Comparison of ENCODE assay signal across 26 mouse cellular contexts in genomic region chr12:101978588-101978987, GRCm38 (mm10). TPM values are rescaled to one million over a fixed set of nuclear protein-coding genes. Genes with fewer than 3 reads are reported as not detected.
DNase-seq lines count a peak whose midpoint lies in the region; ATAC-seq and TF ChIP-seq lines count a peak whose summit lies in the region.
"Had no signal": no experiment of that assay in that cellular context is flagged by ENCODE, and none has a peak within 500 bp of the region (broad histone marks: within the 10 kb centered on the region; RNA-seq: fewer than 3 reads in every experiment).

No protein-coding gene starts in this region.

- peaks cover 35% of the 10 kb centered on the region for H3K36me3 ChIP-seq in megakaryocyte, embryonic 14.5 days (replicated peaks; ENCODE audit: low read length)
- peaks cover 11% of the 10 kb centered on the region for H3K36me3 ChIP-seq in liver, postnatal 0 days (replicated peaks; ENCODE audit: insufficient read depth, low read length)
- H3K36me3 ChIP-seq in forebrain, embryonic 13.5 days (ENCODE audit: poor library complexity, severe bottlenecking): peaks cover 21% of the 10 kb centered on the region
- H3K36me3 ChIP-seq: intestine, embryonic 15.5 days had no signal

- H3K4me3 ChIP-seq in megakaryocyte, embryonic 14.5 days (replicated peaks): peak overlapping the region; percentile 54
- no peak overlapping the region for H3K4me3 ChIP-seq in liver, postnatal 0 days (ENCODE audit: low read depth, low read length)
- no peak overlapping the region for H3K4me3 ChIP-seq in forebrain, embryonic 13.5 days
- H3K4me3 ChIP-seq: embryonic facial prominence, embryonic 15.5 days; forebrain, embryonic 10.5 days; hindbrain, embryonic 10.5 days; intestine, embryonic 15.5 days; midbrain, embryonic 12.5 days had no signal

- peaks cover 58% of the 10 kb centered on the region for H3K4me1 ChIP-seq in megakaryocyte, embryonic 14.5 days
- H3K4me1 ChIP-seq in liver, postnatal 0 days (ENCODE audit: insufficient read depth): peaks cover 36% of the 10 kb centered on the region
- peaks cover 27% of the 10 kb centered on the region for H3K4me1 ChIP-seq in forebrain, embryonic 13.5 days

- no peak overlapping the region for H3K9ac ChIP-seq in liver, postnatal 0 days (replicated peaks)
- no peak overlapping the region for H3K9ac ChIP-seq in forebrain, embryonic 13.5 days
- H3K9ac ChIP-seq: embryonic facial prominence, embryonic 15.5 days; forebrain, postnatal 0 days; intestine, embryonic 15.5 days; midbrain, embryonic 12.5 days had no signal

- no peak for TF ChIP-seq CTCF in liver, postnatal 0 days (IDR thresholded peaks at IDR 0.05; ENCODE audit: low read depth)

- H3K27me3 ChIP-seq in megakaryocyte, embryonic 14.5 days (replicated peaks): no peaks in the 10 kb centered on the region
- H3K27me3 ChIP-seq in liver, postnatal 0 days (ENCODE audit: insufficient read depth, low read length): no peaks in the 10 kb centered on the region
- H3K27me3 ChIP-seq in forebrain, embryonic 13.5 days: no peaks in the 10 kb centered on the region
- H3K27me3 ChIP-seq: embryonic facial prominence, embryonic 15.5 days; intestine, embryonic 15.5 days; midbrain, embryonic 12.5 days had no signal

- peak overlapping the region; percentile 73 for H3K27ac ChIP-seq in liver, postnatal 0 days (ENCODE audit: low read depth)
- no peak overlapping the region for H3K27ac ChIP-seq in forebrain, embryonic 13.5 days
- H3K27ac ChIP-seq: embryonic facial prominence, embryonic 15.5 days; forebrain, embryonic 10.5 days; hindbrain, embryonic 10.5 days; intestine, embryonic 15.5 days; midbrain, embryonic 12.5 days had no signal

- no peak for TF ChIP-seq EP300 in liver, postnatal 0 days (IDR thresholded peaks at IDR 0.05; ENCODE audit: low read depth)

- no peak for ATAC-seq in megakaryocyte, adult 5-6 weeks (ENCODE audit: poor library complexity, severe bottlenecking)
- no peak for ATAC-seq in liver, postnatal 0 days
- no peak for ATAC-seq in forebrain, embryonic 13.5 days
- ATAC-seq: activated CD4-positive, CD25-positive, alpha-beta regulatory T cell, adult 4 months; forebrain, postnatal 0 days; hindbrain, embryonic 16.5 days; intestine, embryonic 15.5 days had no signal

- H3K4me2 ChIP-seq in liver, postnatal 0 days (ENCODE audit: low read depth, low read length): peak overlapping the region; percentile 79
- no peak overlapping the region for H3K4me2 ChIP-seq in forebrain, embryonic 13.5 days
- H3K4me2 ChIP-seq: embryonic facial prominence, embryonic 15.5 days; heart, embryonic 11.5 days; intestine, embryonic 15.5 days; midbrain, embryonic 12.5 days had no signal

- 69% methylated on average over 1 of the region's 1 CpGs for WGBS in liver, postnatal 0 days (ENCODE audit: insufficient replicate concordance)
- 91% methylated on average over 1 of the region's 1 CpGs for WGBS in forebrain, embryonic 13.5 days

- no peaks in the 10 kb centered on the region for H3K9me3 ChIP-seq in megakaryocyte, embryonic 14.5 days
- H3K9me3 ChIP-seq in liver, postnatal 0 days (ENCODE audit: low read length): no peaks in the 10 kb centered on the region
- H3K9me3 ChIP-seq in forebrain, embryonic 13.5 days (replicated peaks): no peaks in the 10 kb centered on the region
- H3K9me3 ChIP-seq: embryonic facial prominence, embryonic 15.5 days; forebrain, embryonic 10.5 days; hindbrain, embryonic 10.5 days; intestine, embryonic 15.5 days; midbrain, embryonic 12.5 days had no signal

- peak; percentile 21 to 24 for DNase-seq in B cell, adult 2 months
- DNase-seq in c-Kit-positive CD71-positive TER-119-negative erythroid progenitor cells, embryonic 14.5 days (ENCODE audit: low read depth): peak; percentile 10
- DNase-seq in liver, postnatal 0 days: no peak
- DNase-seq in frontal cortex, postnatal 36 days (ENCODE audit: low spot score in 2 of 2): no peak
- no peak for DNase-seq in cerebellum, adult 9-10 months
- DNase-seq: adrenal gland, adult 8-10 months; cerebellum, adult 9-11 months; forebrain, postnatal 0 days; kidney, adult 8-10 months; kidney, postnatal 10 days; lung, adult 18-20 months; lung, postnatal 10 days; right cerebral cortex, postnatal 14 days; thymus, adult 2 months; thymus, postnatal 4 days had no signal

RNA-seq across cellular contexts. Expression of gene Cpsf2, which starts 2.8 kb away (rescaled TPM):
- polyA plus RNA-seq in megakaryocyte, embryonic 14.5 days (2012; ENCODE audit: insufficient read depth, low replicate concordance): 2.3 and 4.4 TPM in 2 replicates
- 28.0 and 29.3 TPM in 2 replicates for total RNA-seq in megakaryocyte, adult 5-6 weeks (2015)
- total RNA-seq in megakaryocyte, adult 5-6 weeks (2017): 43.3 and 45.3 TPM in 2 replicates
- 11.4 and 12.0 TPM in 2 replicates for polyA plus RNA-seq in liver, postnatal 0 days (2015; fragmentation: Nextera tagmentation; extraction: Ambion mirVana)
- polyA plus RNA-seq in forebrain, embryonic 13.5 days (2015; fragmentation: Nextera tagmentation; extraction: Ambion mirVana): 35.9 and 37.9 TPM in 2 replicates

RNA-seq across cellular contexts. Expression of gene Atxn3, which starts 20.5 kb away (rescaled TPM):
- 0.38 TPM in 1 of 2 replicates, not detected in the other for polyA plus RNA-seq in megakaryocyte, embryonic 14.5 days (2012; ENCODE audit: insufficient read depth, low replicate concordance)
- total RNA-seq in megakaryocyte, adult 5-6 weeks (2015): 24.4 and 26.8 TPM in 2 replicates
- total RNA-seq in megakaryocyte, adult 5-6 weeks (2017): 51.3 and 53.4 TPM in 2 replicates
- 7.4 and 7.6 TPM in 2 replicates for polyA plus RNA-seq in liver, postnatal 0 days (2015; fragmentation: Nextera tagmentation; extraction: Ambion mirVana)
- 13.9 and 14.8 TPM in 2 replicates for polyA plus RNA-seq in forebrain, embryonic 13.5 days (2015; fragmentation: Nextera tagmentation; extraction: Ambion mirVana)

Comparison
In these comparisons a context has a peak if more than half of its experiments do, and no peak if none do; other contexts are left out.
1. DNase-seq: peak in B cell, adult 2 months (2 of 2) and c-Kit-positive CD71-positive TER-119-negative erythroid progenitor cells, embryonic 14.5 days (single experiment); none in liver, postnatal 0 days (single experiment), frontal cortex, postnatal 36 days (0 of 2) and cerebellum, adult 9-10 months (single experiment).